Mouse (Mus musculus) lung, adult 2 months (tissue): Measurements from ENCODE around the gene Pdxk.

Experiments used
- CTCF ChIP-seq: fragments of 200-500 bp; IDR thresholded peaks from 2 replicates; pipeline ENCODE4 v1.5.1; 2011; ENCODE audit warnings: mild to moderate bottlenecking, low read length, control low read depth; ENCODE audit not compliant: insufficient read depth
- POLR2A ChIP-seq: fragments of 200-500 bp; IDR thresholded peaks from 2 replicates; pipeline ENCODE4 v1.6.1; 2011; ENCODE audit warnings: low read depth, mild to moderate bottlenecking, control low read depth, low read length, borderline replicate concordance; ENCODE audit errors: extremely low read depth

- TF ChIP-seq POLR2A (no peak), CTCF (no peak)
Observed at GRCm38 (mm10) chr10:78429180-78429579, 35.6 kb downstream of the Pdxk start.
